Mouse (Mus musculus) megakaryocyte, adult 5-6 weeks (primary cell): ENCODE data around the gene Tas2r117. TPM values are rescaled to one million over a fixed set of nuclear protein-coding genes. Genes with fewer than 3 reads are reported as not detected.

Source experiments
- ATAC-seq: 2 replicates; pipeline ENCODE4 v1.8.0; 2016; ENCODE audit warnings: mild to moderate bottlenecking, inconsistent platforms; ENCODE audit not compliant: poor library complexity, severe bottlenecking
- total RNA-seq, 2 experiments: library from RNA; stranded (forward) in 1 of 2; stranded (reverse) in 1 of 2; fragments of 153-499, 151-499 nt in 1 of 2; fragments of 221-1000, 200-1000 nt in 1 of 2; gene quantifications; 2 replicates each; pipeline versions ENCODE4 v1.2.3 to v1.2.4; 2015 to 2017

Tas2r117 gene
- total RNA-seq (2015) (not detected in 2 replicates), total RNA-seq (2017) (not detected in 2 replicates)

DNA sequence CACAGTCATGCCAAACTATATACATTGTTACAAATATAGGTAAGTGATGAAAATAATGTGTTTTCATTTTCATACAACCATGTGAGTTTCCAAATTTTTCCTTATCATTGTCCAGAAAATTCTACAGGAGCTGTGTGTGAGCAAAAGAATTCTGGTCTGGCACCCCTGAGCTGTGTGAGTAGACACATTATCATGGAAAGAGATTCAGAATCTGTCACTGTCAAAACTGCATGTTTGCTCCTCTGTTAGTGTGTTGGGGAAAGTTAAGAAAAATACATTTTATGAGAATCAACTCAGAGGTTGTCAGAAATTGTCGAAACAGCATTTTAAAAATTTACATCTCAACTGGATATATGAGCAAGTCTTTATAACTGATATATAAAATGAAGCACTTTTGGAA, at the start of gene Tas2r117:
Gene Tas2r117 (plus strand): TSS at position 301 of the 400 bp plus-strand sequence.
- no peak for ATAC-seq

DNA sequence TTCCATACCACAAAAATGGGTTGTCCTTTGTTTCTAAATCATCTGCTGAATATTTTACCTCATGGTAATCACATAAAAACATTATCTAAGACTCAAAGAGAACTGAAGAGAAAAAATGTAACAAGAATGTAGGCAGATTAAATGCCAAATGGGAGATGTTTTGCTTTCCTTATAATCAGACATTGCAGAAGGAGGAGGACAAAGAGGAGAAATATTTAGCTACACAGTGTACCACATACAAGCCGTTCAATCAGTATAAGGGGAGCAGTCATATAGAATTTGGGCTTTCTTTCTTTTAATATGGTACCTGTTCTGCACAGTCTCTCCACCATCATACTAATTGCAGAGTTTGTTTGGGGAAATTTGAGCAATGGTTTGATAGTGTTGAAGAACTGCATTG, 48.2 kb upstream of the Tas2r117 start, which contains the start of gene Tas2r124:
Gene Tas2r124 (plus strand): TSS at position 301 of the 400 bp plus-strand sequence.
- ATAC-seq: no peak

DNA sequence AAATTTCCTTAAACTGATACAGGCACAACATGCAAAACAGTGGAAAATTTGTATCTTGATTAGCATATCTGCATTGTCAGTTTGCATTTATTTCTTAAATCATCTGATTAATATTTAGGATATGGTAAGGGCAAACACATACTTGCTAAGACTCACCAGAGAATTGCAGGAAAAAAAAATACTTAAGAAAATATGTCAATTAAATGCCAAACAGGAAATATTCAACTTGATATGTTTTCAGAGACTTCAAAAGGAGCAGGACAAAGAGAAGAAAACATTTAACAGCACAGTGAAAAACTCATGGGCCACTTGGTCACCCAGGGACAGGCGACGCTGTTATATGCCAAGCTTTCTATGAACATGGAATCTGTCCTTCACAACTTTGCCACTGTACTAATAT, 40.8 kb upstream of the Tas2r117 start, which contains the start of gene Tas2r102:
Gene Tas2r102 (plus strand): TSS at position 301 of the 400 bp plus-strand sequence.
- ATAC-seq: no peak

DNA sequence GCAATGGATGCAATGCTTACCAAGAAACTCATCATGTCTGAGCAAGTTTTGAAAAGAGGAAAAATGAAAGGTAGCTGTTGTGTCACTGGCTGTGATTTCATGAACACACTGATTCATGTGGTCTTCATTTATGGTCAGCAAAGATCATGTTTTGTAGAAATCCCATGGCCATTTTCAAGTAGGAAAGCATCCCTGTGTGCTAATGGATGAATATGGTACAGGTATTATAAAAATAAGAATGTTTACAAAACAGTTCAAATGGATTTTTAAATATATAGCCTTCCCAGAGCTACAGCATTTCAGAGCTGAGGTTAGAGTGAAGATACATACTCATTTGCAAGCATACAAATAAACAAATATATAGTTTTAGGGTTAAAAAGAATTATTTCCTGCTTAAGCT, 24.6 kb upstream of the Tas2r117 start, which contains the start of gene Tas2r136:
Gene Tas2r136 (minus strand): TSS at position 101 of the 400 bp plus-strand sequence.
- no peak for ATAC-seq

DNA sequence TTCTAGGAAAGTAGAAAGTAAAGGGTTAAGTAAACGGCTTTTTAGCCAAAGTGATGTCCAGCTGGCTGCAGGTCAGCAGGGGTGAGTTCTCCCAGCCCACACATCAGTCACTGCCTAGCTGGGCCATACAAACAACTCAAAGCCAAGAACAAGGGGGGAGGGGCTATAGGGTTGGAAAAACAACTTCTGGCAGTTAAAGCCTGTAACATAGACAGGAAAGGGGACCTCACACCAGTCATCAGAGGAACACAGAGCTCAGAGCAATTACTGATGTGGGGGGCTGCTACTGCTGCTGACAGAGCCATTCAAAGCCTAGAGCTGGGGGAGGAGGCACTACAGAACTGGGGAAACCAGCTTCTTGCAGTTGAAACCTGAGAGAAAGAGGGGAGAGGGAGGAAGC, 7.2 kb upstream of the Tas2r117 start:
- ATAC-seq: no peak

DNA sequence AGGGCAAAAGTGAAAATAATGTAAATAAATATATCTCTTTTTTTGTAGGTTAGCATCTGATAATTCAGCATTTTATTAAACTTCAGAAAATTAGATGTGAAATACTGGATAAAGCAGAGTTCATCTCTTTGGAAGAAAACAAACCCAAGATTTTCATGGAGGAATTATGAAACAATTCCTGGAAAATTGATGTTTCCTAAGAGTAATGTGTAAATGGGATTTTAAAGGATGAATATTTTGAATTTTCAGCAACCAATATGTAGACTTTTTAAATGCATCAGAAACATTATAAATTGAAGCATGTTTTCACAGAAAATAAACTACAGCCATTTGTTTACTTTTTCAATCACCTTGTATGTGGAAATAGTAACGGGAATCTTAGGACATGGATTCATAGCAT, 44.2 kb downstream of the Tas2r117 start, which contains the start of gene Tas2r123:
Gene Tas2r123 (plus strand): TSS at position 301 of the 400 bp plus-strand sequence.
- no peak for ATAC-seq

Other genes starting within 250 kb of the Tas2r117 start
- gene Prh1, start 233.0 kb upstream of the Tas2r117 start, total RNA-seq (2015): not detected in 2 replicates
- not detected in 2 replicates for gene Prh1, start 233.0 kb upstream of the Tas2r117 start, total RNA-seq (2017)
- not detected in 2 replicates for gene Prp2, start 206.9 kb upstream of the Tas2r117 start, total RNA-seq (2015)
- not detected in 2 replicates for gene Prp2, start 206.9 kb upstream of the Tas2r117 start, total RNA-seq (2017)
- gene A630073D07Rik, start 151.3 kb upstream of the Tas2r117 start, total RNA-seq (2015): not detected in 2 replicates
- gene A630073D07Rik, start 151.3 kb upstream of the Tas2r117 start, total RNA-seq (2017): not detected in 2 replicates
- not detected in 2 replicates for gene Tas2r120, start 145.9 kb upstream of the Tas2r117 start, total RNA-seq (2015)
- not detected in 2 replicates for gene Tas2r120, start 145.9 kb upstream of the Tas2r117 start, total RNA-seq (2017)
- not detected in 2 replicates for gene Tas2r121, start 101.8 kb upstream of the Tas2r117 start, total RNA-seq (2015)
- not detected in 2 replicates for gene Tas2r121, start 101.8 kb upstream of the Tas2r117 start, total RNA-seq (2017)
- gene Tas2r122, start 90.9 kb upstream of the Tas2r117 start, total RNA-seq (2015): not detected in 2 replicates
- not detected in 2 replicates for gene Tas2r122, start 90.9 kb upstream of the Tas2r117 start, total RNA-seq (2017)
- not detected in 2 replicates for gene Tas2r115, start 64.8 kb upstream of the Tas2r117 start, total RNA-seq (2015)
- not detected in 2 replicates for gene Tas2r115, start 64.8 kb upstream of the Tas2r117 start, total RNA-seq (2017)
- not detected in 2 replicates for gene Tas2r124, start 48.1 kb upstream of the Tas2r117 start, total RNA-seq (2015)
- not detected in 2 replicates for gene Tas2r124, start 48.1 kb upstream of the Tas2r117 start, total RNA-seq (2017)
- not detected in 2 replicates for gene Tas2r102, start 40.7 kb upstream of the Tas2r117 start, total RNA-seq (2015)
- not detected in 2 replicates for gene Tas2r102, start 40.7 kb upstream of the Tas2r117 start, total RNA-seq (2017)
- gene Tas2r136, start 24.7 kb upstream of the Tas2r117 start, total RNA-seq (2015): not detected in 2 replicates
- gene Tas2r136, start 24.7 kb upstream of the Tas2r117 start, total RNA-seq (2017): not detected in 2 replicates
- gene Tas2r123, start 44.3 kb downstream of the Tas2r117 start, total RNA-seq (2015): not detected in 2 replicates
- not detected in 2 replicates for gene Tas2r123, start 44.3 kb downstream of the Tas2r117 start, total RNA-seq (2017)
- not detected in 2 replicates for gene Tas2r116, start 52.6 kb downstream of the Tas2r117 start, total RNA-seq (2015)
- gene Tas2r116, start 52.6 kb downstream of the Tas2r117 start, total RNA-seq (2017): not detected in 2 replicates
- not detected in 2 replicates for gene Tas2r110, start 65.2 kb downstream of the Tas2r117 start, total RNA-seq (2015)
- not detected in 2 replicates for gene Tas2r110, start 65.2 kb downstream of the Tas2r117 start, total RNA-seq (2017)
- not detected in 2 replicates for gene Tas2r113, start 90.2 kb downstream of the Tas2r117 start, total RNA-seq (2015)
- gene Tas2r113, start 90.2 kb downstream of the Tas2r117 start, total RNA-seq (2017): not detected in 2 replicates
- not detected in 2 replicates for gene Tas2r125, start 106.8 kb downstream of the Tas2r117 start, total RNA-seq (2015)
- gene Tas2r125, start 106.8 kb downstream of the Tas2r117 start, total RNA-seq (2017): not detected in 2 replicates
- gene Tas2r129, start 148.3 kb downstream of the Tas2r117 start, total RNA-seq (2015): not detected in 2 replicates
- not detected in 2 replicates for gene Tas2r129, start 148.3 kb downstream of the Tas2r117 start, total RNA-seq (2017)
- not detected in 2 replicates for gene Tas2r131, start 155.1 kb downstream of the Tas2r117 start, total RNA-seq (2015)
- not detected in 2 replicates for gene Tas2r131, start 155.1 kb downstream of the Tas2r117 start, total RNA-seq (2017)
- not detected in 2 replicates for gene Tas2r109, start 178.1 kb downstream of the Tas2r117 start, total RNA-seq (2015)
- gene Tas2r109, start 178.1 kb downstream of the Tas2r117 start, total RNA-seq (2017): not detected in 2 replicates
- not detected in 2 replicates for gene Tas2r103, start 234.3 kb downstream of the Tas2r117 start, total RNA-seq (2015)
- gene Tas2r103, start 234.3 kb downstream of the Tas2r117 start, total RNA-seq (2017): not detected in 2 replicates